In the genomic region with DNA sequence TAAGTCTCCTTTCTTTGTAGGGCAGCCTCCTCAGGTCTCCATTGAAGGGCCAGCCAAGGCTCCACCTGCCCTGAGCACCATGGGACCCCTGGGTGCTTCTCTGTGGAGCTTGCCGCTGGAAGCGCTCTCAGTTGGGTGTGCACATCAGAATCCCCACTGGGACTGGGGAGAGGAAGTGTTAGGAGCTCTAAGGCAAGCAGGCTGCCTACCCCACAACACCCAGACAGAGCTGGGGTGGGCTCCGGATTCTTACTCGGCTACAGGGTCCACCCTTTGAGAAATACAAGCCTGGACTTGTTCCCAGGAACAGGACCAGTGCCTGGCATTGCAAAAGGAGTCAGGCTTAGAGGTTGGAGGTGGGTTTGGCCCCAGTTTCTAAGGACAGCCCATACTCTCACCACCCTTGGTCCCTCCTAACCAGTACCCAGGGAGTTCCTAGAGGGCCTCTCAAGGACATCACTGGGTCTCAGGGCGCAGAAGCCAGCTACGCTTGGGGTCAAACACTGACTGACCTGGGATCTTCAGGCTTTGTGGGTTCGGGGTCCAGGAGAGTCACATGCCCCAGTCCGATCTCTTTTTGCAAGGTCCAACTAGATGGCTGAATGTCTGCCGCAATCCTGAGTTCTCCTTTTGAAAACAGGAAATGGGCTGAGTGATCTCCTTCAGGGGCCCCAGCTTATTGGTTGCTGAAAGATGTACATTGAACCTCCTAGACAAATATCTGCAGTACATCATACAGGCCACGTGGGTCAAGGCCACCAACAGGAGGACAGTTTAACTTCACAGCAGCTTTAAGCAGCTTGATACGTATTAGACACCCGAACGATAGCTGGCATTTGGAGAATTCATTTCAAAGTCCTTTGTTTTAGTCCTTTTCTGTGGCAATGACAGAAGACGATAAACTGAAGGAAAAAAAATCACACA, we compare ENCODE assay signal across 9 mouse cellular contexts. TPM values are rescaled to one million over a fixed set of nuclear protein-coding genes. Genes with fewer than 3 reads are reported as not detected.
A peak's percentile ranks its signal among the peaks of the same experiment; 100 is the strongest.
DNase-seq lines count a peak whose midpoint lies in the region; ATAC-seq and TF ChIP-seq lines count a peak whose summit lies in the region.
"Had no signal": no experiment of that assay in that cellular context is flagged by ENCODE, and none has a peak within 500 bp of the region (broad histone marks: within the 10 kb centered on the region; RNA-seq: fewer than 3 reads in every experiment).

Gene Snx20, minus strand, starts transcription at position 655 of the 924 bp plus-strand sequence.

- H3K4me3 ChIP-seq in kidney, postnatal 0 days (replicated peaks; ENCODE audit: low read depth, low read length) = no peak within 1 kb of the TSS
- H3K4me3 ChIP-seq in kidney, embryonic 15.5 days (replicated peaks) = no peak within 1 kb of the TSS
- H3K4me3 ChIP-seq in intestine, postnatal 0 days (ENCODE audit: low read depth, low read length) = peak within 1 kb of the TSS; percentile 47
- H3K4me3 ChIP-seq in forebrain, embryonic 15.5 days = no peak within 1 kb of the TSS
- H3K4me3 ChIP-seq: neural tube, embryonic 13.5 days had no signal

- no peak for ATAC-seq in kidney, postnatal 0 days (replicated peaks; ENCODE audit: low FRiP score, low read depth)
- ATAC-seq in kidney, embryonic 15.5 days (replicated peaks; ENCODE audit: low FRiP score) = no peak
- peak; percentile 85 for ATAC-seq in intestine, postnatal 0 days
- peak; percentile 96 for ATAC-seq in megakaryocyte-erythroid progenitor cell, adult 5-6 weeks (replicated peaks; ENCODE audit: low FRiP score, low TSS enrichment, poor library complexity, severe bottlenecking)
- no peak for ATAC-seq in forebrain, embryonic 15.5 days (replicated peaks)

- no peak for DNase-seq in kidney, postnatal 0 days (ENCODE audit: low spot score)
- DNase-seq in thymus, postnatal 4 days = peak; percentile 53
- DNase-seq in cerebellum, adult 11-12 months = no peak
- no peak for DNase-seq in left cerebral cortex, adult 11 months (ENCODE audit: low spot score)

- H3K4me2 ChIP-seq in kidney, postnatal 0 days (ENCODE audit: low read length) = no peak within 1 kb of the TSS
- no peak within 1 kb of the TSS for H3K4me2 ChIP-seq in kidney, embryonic 15.5 days
- peak within 1 kb of the TSS; percentile 66 for H3K4me2 ChIP-seq in intestine, postnatal 0 days (replicated peaks; ENCODE audit: low read depth)
- no peak within 1 kb of the TSS for H3K4me2 ChIP-seq in forebrain, embryonic 15.5 days (replicated peaks)
- H3K4me2 ChIP-seq: neural tube, embryonic 13.5 days had no signal

- no peaks in the 10 kb centered on the region for H3K36me3 ChIP-seq in kidney, postnatal 0 days (ENCODE audit: insufficient read depth, low read length)
- H3K36me3 ChIP-seq in kidney, embryonic 15.5 days = no peaks in the 10 kb centered on the region
- no peaks in the 10 kb centered on the region; the same call in 1 of the 2 replicates for H3K36me3 ChIP-seq in intestine, postnatal 0 days (ENCODE audit: control insufficient read depth, insufficient read depth)
- no peaks in the 10 kb centered on the region for H3K36me3 ChIP-seq in forebrain, embryonic 15.5 days
- H3K36me3 ChIP-seq: neural tube, embryonic 13.5 days had no signal

- no peaks in the 10 kb centered on the region for H3K9me3 ChIP-seq in kidney, postnatal 0 days (replicated peaks; ENCODE audit: low read length)
- no peaks in the 10 kb centered on the region for H3K9me3 ChIP-seq in kidney, embryonic 15.5 days (replicated peaks)
- no peaks in the 10 kb centered on the region for H3K9me3 ChIP-seq in intestine, postnatal 0 days (ENCODE audit: control insufficient read depth)
- H3K9me3 ChIP-seq in forebrain, embryonic 15.5 days = no peaks in the 10 kb centered on the region
- H3K9me3 ChIP-seq: neural tube, embryonic 13.5 days had no signal

- 0 out of 2 replicates have a peak within 1 kb of the TSS, but pooled peaks have one; percentile 16 for H3K27ac ChIP-seq in kidney, postnatal 0 days
- H3K27ac ChIP-seq in kidney, embryonic 15.5 days = no peak within 1 kb of the TSS
- H3K27ac ChIP-seq in intestine, postnatal 0 days (ENCODE audit: low read depth, low read length) = peak within 1 kb of the TSS; percentile 86
- no peak within 1 kb of the TSS for H3K27ac ChIP-seq in forebrain, embryonic 15.5 days (replicated peaks)
- H3K27ac ChIP-seq: neural tube, embryonic 13.5 days had no signal

- no peak within 1 kb of the TSS for H3K9ac ChIP-seq in kidney, postnatal 0 days (ENCODE audit: low read depth, low read length)
- H3K9ac ChIP-seq in kidney, embryonic 15.5 days = no peak within 1 kb of the TSS
- peak within 1 kb of the TSS; percentile 54 for H3K9ac ChIP-seq in intestine, postnatal 0 days (ENCODE audit: low read depth, low read length)
- no peak within 1 kb of the TSS for H3K9ac ChIP-seq in forebrain, embryonic 15.5 days (replicated peaks)
- H3K9ac ChIP-seq: neural tube, embryonic 13.5 days had no signal

- H3K4me1 ChIP-seq in kidney, postnatal 0 days (replicated peaks; ENCODE audit: insufficient read depth, low read length) = no peaks in the 10 kb centered on the region
- H3K4me1 ChIP-seq in kidney, embryonic 15.5 days = no peaks in the 10 kb centered on the region
- peaks cover 5% of the 10 kb centered on the region; the same call in 1 of the 2 replicates for H3K4me1 ChIP-seq in intestine, postnatal 0 days (replicated peaks; ENCODE audit: control insufficient read depth, insufficient read depth, low read length)
- no peaks in the 10 kb centered on the region for H3K4me1 ChIP-seq in forebrain, embryonic 15.5 days
- H3K4me1 ChIP-seq: neural tube, embryonic 13.5 days had no signal

- TF ChIP-seq CTCF in kidney, postnatal 0 days (IDR thresholded peaks at IDR 0.05; ENCODE audit: low read depth) = no peak
- 0 out of 2 replicates have a peak, but pooled peaks have one; percentile 23 for TF ChIP-seq CTCF in intestine, postnatal 0 days (IDR thresholded peaks at IDR 0.05; ENCODE audit: low read depth)

- WGBS in kidney, postnatal 0 days = 81% methylated on average over 14 of the region's 14 CpGs
- 81% methylated on average over 14 of the region's 14 CpGs for WGBS in kidney, embryonic 15.5 days
- WGBS in intestine, postnatal 0 days = 55% methylated on average over 14 of the region's 14 CpGs
- 88% methylated on average over 14 of the region's 14 CpGs for WGBS in forebrain, embryonic 15.5 days

- no peaks in the 10 kb centered on the region for H3K27me3 ChIP-seq in kidney, postnatal 0 days (ENCODE audit: insufficient read depth, low read length)
- no peaks in the 10 kb centered on the region for H3K27me3 ChIP-seq in kidney, embryonic 15.5 days
- no peaks in the 10 kb centered on the region for H3K27me3 ChIP-seq in intestine, postnatal 0 days (replicated peaks; ENCODE audit: control insufficient read depth, insufficient read depth, low read length)
- no peaks in the 10 kb centered on the region for H3K27me3 ChIP-seq in forebrain, embryonic 15.5 days
- H3K27me3 ChIP-seq: neural tube, embryonic 13.5 days had no signal

RNA-seq across cellular contexts. Expression of gene Snx20, which starts in this region (rescaled TPM):
- polyA plus RNA-seq in kidney, postnatal 0 days (2015; fragmentation: Nextera tagmentation; extraction: Ambion mirVana) = 2.9 and 3.0 TPM in 2 replicates
- 1.7 and 2.3 TPM in 2 replicates for polyA plus RNA-seq in kidney, embryonic 15.5 days (2015; fragmentation: Nextera tagmentation; extraction: Ambion mirVana)
- polyA plus RNA-seq in intestine, postnatal 0 days (2015; fragmentation: Nextera tagmentation; extraction: Ambion mirVana) = 37.1 and 41.6 TPM in 2 replicates
- total RNA-seq in megakaryocyte-erythroid progenitor cell, adult 5-6 weeks (2014; fragmentation: Nextera tagmentation) = 3.8 and 6.0 TPM in 2 replicates
- 3.6 and 14.5 TPM in 2 replicates for total RNA-seq in megakaryocyte-erythroid progenitor cell, adult 5-6 weeks (2017)
- 0.81 and 1.2 TPM in 2 replicates for polyA plus RNA-seq in forebrain, embryonic 15.5 days (2015; fragmentation: Nextera tagmentation; extraction: Ambion mirVana)

Comparison
In these comparisons a context has a peak if more than half of its experiments do, and no peak if none do; other contexts are left out.
1. H3K27ac ChIP-seq: peak in kidney, postnatal 0 days (single experiment) and intestine, postnatal 0 days (single experiment); none in kidney, embryonic 15.5 days (single experiment) and forebrain, embryonic 15.5 days (single experiment).
2. ATAC-seq: peak in intestine, postnatal 0 days (single experiment) and megakaryocyte-erythroid progenitor cell, adult 5-6 weeks (single experiment); none in kidney, postnatal 0 days (single experiment), kidney, embryonic 15.5 days (single experiment) and forebrain, embryonic 15.5 days (single experiment).